Mouse (Mus musculus) heart, postnatal 0 days (tissue): Measurements from ENCODE around the gene Ubr7.

Source experiments
- CTCF ChIP-seq: IDR thresholded peaks from 2 replicates; pipeline ENCODE4 v1.5.1; 2016; ENCODE audit warnings: antibody characterized with exemption, control low read depth, low read depth
- EP300 ChIP-seq: IDR thresholded peaks from 2 replicates; pipeline ENCODE4 v1.6.1; 2016; ENCODE audit warnings: antibody characterized with exemption, low read depth

GRCm38 (mm10) chr12:102779452-102779851, 21.7 kb downstream of the Ubr7 start:
- TF ChIP-seq CTCF = peak; percentile 41
- TF ChIP-seq EP300 = no peak
